Mouse (Mus musculus) adrenal gland, postnatal 10 days (tissue): ENCODE measurements at regions not wholly inside any gene's neighbourhood (a gene's known extent, or its start where the extent isn't known, plus 50 kb on each side); places are given as distances from the start of the nearest gene placed in this dataset.

Experiments
- DNase-seq: peaks from one replicate; pipeline ENCODE4 v3.0.0; 2021; ENCODE audit warnings: mixed read lengths

- DNase-seq, result no peak
These were observed 347.6 kb upstream of the Tbc1d2b start for GRCm38 (mm10) chr9:90618154-90618553.

DNA sequence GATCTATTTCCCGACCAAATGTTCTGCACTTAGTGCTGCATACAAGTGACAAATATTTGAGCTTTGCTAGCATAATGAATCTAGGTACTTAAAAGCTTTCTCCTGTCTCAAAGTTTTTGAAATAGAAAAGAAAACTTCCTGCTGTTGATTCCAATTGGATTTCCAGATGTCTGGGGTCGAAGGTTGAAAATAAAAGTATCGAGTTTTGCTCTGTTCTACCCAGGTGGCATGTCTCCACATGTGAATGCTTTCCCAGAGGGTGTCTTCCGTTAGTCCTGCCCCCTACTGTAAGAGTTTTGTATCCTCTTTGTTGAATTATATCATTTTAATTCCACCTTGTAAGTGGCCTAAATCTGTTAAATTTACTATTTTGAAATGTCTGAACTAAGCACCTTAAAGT lies 327.3 kb upstream of the Tbc1d2b start:
- DNase-seq, result no peak

DNA sequence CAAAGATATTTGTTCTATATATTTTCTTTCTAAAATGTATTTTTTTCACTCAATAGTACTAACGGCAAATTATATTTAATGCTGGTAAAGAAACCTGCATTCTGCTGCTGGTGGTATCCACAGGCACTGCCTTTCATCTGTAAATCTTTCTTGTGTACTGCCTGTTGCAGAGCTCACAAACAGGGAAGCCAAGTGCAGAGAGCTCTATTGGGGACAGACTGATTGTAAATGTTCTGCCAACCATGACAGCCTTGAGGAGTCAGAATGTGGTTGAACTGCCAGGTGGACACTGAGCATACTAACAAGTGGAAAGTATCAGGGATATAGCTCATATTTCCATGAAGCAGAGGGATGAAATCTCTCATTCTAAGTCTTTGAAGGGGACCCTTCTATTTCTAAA lies 286.1 kb upstream of the Tbc1d2b start:
- DNase-seq, result no peak

DNA sequence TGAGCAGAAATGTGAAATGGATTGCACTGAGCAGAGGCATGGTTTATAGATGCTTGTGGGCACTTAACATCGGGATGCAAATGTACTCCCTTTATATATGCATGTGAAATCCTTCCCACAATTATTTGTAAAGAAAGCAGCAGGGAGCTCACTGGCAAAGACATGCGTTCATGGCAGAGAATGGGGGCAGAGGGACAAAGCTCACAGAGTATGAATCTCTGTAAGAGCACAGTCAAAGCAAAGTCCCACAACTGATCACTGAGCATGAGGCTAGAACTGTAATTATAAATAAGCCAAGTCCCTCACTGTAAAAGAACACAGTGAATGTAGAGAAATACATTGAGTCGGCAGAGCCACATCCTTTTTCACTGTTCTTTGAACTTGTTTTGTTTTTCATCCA lies 285.6 kb upstream of the Tbc1d2b start:
- DNase-seq, result no peak

- DNase-seq, result no peak
These were observed 277.3 kb upstream of the Tbc1d2b start for GRCm38 (mm10) chr9:90547931-90548330.

DNA sequence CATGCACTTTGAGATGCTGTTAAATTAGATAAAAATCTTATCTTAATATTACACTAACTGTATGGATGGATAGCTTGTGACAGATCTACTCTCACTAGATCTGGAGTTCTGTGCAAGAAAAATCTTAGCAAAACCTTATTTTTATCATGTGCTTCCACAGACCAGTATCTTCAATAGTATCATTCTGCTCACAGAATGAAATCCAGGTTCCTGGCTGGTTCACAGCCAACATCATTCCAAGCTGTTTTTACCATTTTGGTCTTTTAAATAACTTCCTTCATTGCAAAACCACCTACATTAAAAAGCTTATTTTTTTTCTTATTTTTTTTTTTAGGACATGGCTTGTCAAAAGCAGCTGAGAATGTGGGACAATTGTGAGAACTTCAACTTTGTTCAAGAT lies 276.1 kb upstream of the Tbc1d2b start:
- DNase-seq, result no peak

GRCm38 (mm10) chr9:90537683-90538082 lies 267.1 kb upstream of the Tbc1d2b start:
- peak; percentile 1 for DNase-seq

DNA sequence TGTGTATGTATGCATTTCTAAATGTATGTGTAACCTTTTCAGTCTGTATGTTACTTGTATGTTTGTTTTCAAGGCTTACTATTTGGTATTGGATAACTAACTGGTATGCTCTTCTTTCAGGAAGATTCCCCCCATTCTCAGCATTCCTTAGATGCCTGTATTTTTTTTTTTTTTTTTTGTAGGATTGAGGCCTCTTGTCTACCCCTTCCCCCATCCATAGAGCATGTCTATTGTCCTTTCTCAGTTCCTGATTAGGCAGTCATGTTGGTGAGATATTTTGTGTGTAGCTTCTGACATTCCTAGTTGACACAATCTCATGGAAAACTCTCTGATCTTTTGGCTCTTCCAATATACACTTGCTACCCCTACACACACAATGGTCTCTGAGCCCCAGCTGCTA lies 262.8 kb upstream of the Tbc1d2b start:
- no peak for DNase-seq

- no peak for DNase-seq
These were observed 250.6 kb upstream of the Tbc1d2b start for GRCm38 (mm10) chr9:90521186-90521585.

DNA sequence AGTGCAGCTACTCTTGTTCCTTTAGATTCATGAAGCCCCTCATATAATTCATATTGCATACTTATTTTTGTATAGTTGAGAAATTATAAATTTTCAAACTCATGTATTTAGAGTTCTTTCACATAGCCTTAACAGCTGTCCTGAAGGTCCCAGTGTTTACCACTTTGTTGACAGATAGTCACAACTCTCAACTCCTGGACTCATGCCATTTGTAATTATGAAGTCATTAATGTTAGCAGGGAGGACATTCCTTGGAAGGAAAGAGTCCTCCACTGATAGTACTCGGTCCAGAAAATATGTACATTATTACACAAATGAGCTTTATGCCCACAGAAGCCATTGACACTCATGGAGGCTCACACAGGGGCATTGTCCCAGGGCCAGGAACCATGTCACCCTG lies 224.3 kb upstream of the Tbc1d2b start:
- DNase-seq, result no peak

DNA sequence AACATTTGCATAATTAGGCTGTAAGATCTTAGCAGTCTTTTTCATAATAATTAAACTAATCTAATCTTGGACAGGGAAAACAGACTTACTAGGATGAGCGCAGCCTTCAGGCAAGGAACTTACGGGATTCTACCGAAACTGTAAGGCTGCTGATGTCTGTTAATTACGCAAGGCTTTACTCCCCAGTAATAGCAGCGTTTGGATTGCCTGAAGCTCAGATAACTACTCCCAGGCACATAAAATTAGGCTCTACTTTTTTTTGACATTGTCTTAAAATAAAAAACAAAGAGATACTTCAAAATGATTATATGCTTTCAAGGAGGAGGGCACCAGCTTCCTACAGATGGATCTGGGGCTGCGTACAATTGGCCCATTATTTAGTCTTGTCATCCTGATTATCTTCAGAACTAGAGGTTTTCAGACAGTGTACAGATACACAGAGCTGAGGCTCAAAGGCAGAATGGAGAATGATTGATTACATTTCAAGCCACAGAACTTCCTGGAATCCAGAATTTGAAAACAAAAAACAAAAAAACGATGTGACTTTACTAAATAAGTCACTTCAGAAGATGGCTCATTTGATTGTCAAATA lies 220.1 kb upstream of the Tbc1d2b start:
- no peak for DNase-seq

- no peak for DNase-seq
These were observed 180.0 kb upstream of the Tbc1d2b start for GRCm38 (mm10) chr9:90450579-90450978.

GRCm38 (mm10) chr9:90446957-90447356 lies 176.4 kb upstream of the Tbc1d2b start:
- DNase-seq, result peak; percentile 9

DNA sequence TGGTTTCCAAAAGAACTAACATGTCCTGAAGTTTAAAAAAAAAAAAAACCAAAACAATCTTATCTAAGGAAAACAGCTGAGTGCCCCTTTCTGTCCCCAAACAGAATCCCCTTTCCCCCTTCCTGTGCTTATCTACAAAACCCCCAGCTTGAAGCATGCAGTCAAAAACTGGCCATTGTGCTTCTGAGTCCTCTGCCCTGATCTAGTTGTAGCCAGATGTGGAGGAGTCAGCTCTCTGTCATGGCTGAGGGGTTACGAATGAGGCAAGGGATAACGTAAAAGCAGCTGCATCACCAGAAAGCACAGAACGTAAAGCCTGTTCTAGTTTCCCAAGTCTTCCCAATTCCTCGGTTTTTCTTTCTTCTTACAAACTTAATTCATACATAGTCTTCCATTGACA lies 164.3 kb upstream of the Tbc1d2b start:
- DNase-seq, result no peak

- no peak for DNase-seq
These were observed 160.3 kb upstream of the Tbc1d2b start for GRCm38 (mm10) chr9:90430898-90431297.

DNA sequence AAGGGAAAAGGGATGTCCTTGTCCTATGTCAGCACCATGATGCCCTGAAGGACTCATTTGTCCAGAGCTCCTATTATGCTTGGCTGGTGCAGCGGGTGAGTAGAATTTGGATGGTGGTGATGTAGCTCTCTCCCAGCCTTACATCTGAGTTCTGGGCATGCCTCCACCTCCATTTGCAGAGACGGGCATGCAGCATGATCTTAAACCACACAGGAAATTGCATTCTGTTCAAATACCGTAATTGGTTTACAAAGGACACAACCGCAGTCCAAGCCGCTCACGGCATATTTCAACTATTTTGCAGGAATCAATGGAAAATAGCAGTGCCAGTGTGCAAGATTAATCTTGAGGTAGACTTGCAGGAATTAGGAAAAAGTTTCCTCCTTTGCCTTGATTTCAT lies 151.1 kb upstream of the Tbc1d2b start:
- DNase-seq, result no peak

- no peak for DNase-seq
These were observed 149.3 kb upstream of the Tbc1d2b start for GRCm38 (mm10) chr9:90419762-90420541.

DNA sequence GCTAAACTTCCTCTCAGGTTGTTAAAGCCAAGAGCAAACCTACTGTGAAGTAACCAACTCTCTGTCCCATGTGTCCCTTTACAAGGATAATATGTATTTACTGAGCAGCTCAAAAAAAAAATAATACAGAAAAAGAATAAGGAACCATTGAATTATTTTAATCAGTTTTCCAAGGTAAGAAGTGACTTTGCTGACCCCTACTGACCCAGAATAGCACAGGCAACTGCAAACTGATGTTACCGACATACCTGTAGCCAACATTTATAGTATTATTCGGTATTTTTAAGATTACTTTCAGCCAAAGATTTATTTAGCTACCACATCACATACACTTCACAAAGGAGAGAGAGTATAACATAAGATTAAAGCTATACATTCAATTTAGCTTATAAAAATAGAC lies 138.2 kb upstream of the Tbc1d2b start:
- no peak for DNase-seq

DNA sequence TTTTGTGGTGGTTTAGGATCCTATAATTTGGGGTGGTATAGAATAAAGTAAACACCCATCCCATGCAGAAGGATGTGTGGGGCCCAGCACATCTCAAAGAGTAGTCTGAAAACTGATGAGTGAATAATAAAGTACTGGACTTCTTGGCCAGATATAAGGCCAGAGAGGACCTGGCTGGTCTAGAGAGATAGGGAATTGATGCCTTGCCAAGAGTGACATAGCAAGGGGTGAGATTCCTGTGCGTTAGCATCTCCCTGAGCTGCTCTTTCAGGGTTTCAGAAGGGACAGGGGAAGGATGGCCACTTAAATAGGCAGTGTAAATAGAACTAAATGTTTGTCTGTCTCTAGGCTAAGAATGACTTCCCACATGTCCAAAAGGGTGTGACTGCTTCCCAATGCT lies 137.0 kb upstream of the Tbc1d2b start:
- no peak for DNase-seq

DNA sequence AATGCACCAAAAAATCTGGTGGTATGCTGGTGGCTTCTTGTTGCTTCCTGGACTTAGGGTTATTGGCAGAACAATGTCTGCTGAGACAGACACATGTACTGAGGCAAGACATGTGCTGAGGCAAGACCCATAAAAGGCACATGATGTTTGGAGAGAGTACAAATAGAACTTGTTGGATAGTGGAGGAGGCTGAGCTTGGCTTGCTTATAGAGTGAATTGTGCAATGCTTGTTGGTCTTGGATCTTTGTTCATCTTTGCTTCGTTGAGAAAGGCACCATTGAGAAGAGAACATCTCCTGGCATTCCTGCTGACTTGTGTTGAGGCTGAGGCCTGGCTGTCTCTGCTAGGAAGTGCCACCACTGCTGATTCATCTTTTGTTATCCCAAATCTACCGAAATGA lies 117.8 kb upstream of the Tbc1d2b start:
- DNase-seq, result no peak

DNA sequence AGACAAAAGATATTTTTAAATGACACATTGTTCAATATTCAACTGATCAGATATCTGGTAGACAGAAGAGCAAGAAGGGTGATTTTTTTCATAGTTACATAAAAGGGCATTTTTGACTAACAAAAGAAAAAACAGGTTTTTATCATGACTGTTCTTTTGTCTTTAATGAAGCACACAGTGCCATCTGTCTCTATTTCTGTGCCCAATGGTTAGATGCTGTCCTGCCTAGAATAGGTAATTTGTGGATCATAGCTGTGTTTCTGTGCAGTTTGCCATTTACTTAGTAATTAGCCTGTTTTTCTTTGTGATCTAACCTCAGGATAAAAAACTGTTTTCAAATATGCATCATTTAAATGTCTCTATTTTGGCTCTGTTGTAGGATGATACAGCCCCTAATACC lies 114.4 kb upstream of the Tbc1d2b start:
- DNase-seq, result no peak

- no peak for DNase-seq
These were observed 109.5 kb upstream of the Tbc1d2b start for GRCm38 (mm10) chr9:90380099-90380498.

- DNase-seq, result no peak
These were observed 99.0 kb upstream of the Tbc1d2b start for GRCm38 (mm10) chr9:90369568-90369967.

DNA sequence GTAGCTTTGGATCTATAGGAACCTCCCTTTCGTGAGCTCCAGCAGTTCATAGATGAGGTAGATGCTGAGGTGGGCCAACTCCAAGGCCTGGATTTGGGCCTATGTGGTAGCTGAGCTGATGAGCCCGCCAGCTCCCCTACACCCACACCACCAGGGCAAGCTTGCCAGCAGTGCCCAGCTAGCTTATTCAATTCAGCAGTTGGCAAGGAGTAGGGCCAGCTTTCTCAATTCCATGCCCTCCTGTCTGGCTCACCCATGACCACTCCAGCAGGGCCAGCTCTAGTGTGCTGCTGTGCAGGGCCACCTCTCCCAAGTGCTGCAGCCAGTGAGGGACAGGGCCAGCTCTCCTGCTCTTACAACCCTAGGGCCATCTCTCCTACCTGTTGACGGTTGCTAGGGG lies 97.1 kb upstream of the Tbc1d2b start:
- no peak for DNase-seq
